Mouse (Mus musculus) liver, embryonic 14.5 days (tissue): Measurements from ENCODE around the gene Tmem131l.

Experiments
- CTCF ChIP-seq: IDR thresholded peaks from 2 replicates; pipeline ENCODE4 v1.5.1; 2016; ENCODE audit warnings: antibody characterized with exemption, low read depth, control low read depth
- EP300 ChIP-seq: IDR thresholded peaks from 2 replicates; pipeline ENCODE4 v1.6.1; 2016; ENCODE audit warnings: antibody characterized with exemption, low read depth

DNA sequence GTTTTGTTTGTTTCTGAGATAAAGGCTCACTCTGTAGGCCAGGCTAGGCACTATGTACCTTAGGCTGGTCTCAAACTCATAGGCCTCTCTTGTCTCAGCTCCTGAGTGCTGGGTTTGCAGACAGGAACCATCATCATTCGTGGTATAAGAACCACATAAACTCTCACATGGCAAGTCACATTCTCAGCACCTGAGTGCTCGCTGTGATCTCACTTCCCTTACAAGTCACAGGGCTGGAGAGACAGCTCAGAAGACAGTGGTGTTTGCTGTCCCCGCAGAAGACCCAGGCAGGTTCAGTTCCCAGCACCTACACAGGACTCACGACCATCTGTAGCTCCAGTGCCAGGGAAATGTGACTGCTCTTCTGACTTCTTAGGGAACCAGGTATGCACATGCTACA, 70.9 kb downstream of the Tmem131l start:
- TF ChIP-seq CTCF (no peak), EP300 (no peak)
